Mouse (Mus musculus) adipocyte (in vitro differentiated cells): ENCODE results near the gene Pdgfa.

Experiments used
- DNase-seq: peaks from one replicate; pipeline ENCODE4 v3.0.0-alpha.2; 2016; ENCODE audit warnings: low spot score

The Pdgfa gene

DNA sequence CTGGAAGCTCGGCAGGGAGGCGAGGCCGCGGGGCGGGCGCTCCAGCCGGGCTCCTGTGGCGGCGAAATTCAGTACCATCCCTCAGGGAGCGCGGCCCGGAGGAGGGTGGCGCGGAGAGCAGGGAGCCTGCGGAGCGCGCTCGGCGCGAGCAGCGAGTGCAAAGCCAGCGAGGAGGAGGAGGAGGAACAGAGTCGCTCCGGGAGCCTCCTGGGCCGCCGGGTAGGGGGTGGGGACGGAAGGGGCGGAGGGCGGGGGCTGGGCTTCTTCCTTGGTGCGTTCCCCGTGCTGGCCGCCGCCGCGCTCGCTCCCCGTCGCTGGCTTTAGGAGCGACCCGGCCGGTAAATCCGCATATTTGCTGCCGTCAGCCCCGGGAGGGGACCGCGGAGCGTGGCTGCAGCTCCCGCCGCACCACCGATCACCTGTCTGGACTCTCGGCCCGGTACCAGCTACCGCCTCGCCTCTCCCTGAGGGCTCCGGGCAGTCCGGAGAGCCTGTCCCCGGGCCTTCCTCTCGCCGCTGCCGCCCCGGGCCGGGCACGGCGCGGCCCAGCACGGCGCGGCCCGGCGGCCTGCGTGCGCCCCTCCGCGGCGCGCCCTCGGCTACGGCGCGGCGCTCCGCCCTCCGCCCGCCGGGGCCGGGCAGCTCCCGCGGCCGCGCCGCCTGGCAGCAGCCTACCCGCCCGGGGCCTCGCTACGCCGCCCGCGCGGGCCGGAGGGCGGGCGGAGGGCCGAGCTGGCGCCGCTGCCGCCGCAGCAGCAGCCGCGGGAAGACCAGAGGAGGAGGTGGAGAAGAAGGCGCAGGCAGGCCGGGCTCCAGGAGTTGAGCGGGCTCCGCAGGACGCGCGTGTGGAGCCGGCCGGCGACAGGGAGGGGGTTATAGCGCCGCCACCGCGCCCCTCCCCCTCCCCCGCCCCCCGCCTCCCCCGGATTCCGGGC lies 2.1 kb downstream of the Pdgfa start:
- DNase-seq: peak; percentile 88

DNA sequence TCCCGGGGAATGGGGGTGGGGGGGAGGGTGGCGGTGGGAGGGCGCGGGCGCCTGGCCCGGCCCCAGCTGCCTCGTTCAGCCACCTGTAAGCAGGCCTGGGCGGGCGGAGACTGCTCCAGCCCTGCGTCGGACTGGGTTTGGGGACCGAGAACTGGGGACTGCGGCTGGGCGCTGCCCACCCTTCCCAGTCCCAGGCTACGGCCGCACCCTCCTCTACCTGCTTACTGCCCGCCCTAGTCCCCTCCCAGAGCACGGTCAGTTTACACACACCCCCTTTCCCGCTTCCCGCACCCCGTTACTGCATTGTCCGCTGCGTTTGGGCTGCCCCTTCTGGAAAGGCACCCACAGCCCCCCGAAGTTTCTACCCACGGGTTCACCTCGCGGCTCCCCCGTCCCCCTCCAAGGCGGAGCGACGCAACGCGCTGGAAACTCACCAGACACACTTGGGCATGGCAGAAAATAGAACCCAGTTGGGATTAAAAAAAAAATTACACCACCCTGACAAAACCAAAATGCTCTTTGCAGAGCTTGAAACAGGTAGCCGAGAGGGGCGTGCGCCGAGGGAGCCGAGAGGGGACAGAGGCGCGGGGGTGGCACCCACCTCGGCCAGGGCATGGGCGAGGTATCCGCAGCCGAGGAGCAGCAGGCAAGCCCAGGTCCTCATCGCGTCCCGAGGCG lies 2.9 kb downstream of the Pdgfa start:
- DNase-seq: peak; percentile 25

DNA sequence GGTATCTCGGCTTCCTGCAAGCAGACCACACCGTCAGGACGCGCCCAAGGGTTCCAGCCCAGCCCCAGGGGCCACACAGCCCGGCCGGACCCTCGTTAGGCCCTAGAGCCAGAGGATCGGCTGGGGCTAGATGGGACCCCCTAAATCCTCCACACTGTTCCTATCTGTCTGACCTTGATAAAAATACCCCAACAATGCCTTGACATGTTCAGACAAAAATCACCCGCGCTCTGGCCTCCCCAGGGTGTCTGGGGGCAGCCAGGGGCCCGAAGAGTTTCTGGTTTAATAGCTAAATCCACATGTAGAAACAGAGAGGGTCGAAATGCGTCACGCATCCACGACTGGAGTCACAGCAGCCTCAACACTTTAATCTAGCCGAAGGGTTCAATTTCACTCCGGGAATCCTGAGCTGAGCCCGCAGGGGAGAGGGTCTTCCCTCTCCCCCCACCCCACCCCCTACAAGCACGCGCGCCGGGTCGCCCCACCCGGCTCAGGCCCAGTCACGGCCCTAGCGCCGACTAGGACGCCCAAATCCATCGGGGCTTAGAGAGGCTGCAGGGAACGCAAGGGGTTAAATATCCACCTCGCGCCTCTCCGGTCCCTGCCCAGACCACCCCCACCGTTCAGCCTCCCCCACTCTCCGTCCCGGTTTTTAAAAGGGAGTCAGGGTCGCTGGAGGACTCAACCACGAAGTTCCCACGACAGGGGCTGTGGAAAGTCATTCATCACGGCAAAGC lies 3.6 kb downstream of the Pdgfa start:
- DNase-seq: no peak

DNA sequence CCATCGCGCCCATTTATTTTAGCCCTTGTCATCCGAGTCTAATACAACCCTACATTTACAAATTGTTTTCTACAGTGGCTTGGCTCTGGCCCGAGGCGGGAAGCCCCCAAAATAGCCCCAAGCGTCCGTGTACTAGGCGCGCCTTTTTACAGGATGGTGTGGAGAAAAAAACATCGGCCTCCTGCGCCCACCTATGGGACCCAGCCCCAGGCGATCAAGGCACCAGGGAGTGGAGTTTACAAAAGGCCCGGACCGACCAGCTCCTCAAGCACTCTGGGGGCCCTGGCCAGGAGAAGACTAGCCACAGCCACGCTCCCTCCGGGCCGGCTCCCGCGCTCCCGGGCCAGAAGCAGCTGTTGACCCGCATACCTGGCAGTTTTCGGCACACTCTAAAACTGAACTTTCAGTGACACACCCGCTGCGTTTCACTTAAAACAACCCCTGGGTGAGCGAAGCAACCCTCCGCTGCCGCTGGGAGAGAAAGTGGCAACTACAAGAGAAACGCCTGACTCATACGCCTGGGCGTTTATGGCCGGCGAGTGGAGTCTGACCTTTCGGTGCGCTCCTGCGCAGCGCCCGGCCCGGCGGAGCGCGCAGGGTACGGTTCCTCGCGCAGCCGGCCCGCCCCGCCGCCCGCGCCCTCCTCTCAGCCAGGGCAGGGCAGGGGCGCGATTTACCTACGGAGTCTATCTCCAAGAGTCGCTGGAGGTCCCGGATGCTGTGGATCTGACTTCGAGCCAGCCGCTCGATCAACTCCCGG lies 4.4 kb downstream of the Pdgfa start:
- peak; percentile 49 for DNase-seq

DNA sequence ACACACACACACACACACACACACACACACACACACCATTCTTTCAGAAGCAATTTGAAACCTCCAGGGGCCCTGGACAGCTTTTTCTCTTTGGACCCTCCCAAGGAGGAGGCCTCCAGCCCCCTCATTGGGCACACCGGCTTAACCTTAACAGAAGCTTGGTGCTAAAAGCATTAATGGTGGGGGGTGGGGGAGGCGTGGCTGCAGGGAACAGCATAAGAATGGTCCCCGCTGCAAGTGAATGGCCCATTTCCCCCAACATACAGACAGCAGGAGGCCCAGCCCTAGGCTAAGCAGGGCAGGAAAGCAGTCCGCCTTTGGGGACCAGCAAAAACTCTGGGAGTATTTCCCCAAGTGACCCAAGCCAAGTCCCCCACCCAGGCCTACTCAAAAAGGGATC lies 5.4 kb downstream of the Pdgfa start:
- no peak for DNase-seq

DNA sequence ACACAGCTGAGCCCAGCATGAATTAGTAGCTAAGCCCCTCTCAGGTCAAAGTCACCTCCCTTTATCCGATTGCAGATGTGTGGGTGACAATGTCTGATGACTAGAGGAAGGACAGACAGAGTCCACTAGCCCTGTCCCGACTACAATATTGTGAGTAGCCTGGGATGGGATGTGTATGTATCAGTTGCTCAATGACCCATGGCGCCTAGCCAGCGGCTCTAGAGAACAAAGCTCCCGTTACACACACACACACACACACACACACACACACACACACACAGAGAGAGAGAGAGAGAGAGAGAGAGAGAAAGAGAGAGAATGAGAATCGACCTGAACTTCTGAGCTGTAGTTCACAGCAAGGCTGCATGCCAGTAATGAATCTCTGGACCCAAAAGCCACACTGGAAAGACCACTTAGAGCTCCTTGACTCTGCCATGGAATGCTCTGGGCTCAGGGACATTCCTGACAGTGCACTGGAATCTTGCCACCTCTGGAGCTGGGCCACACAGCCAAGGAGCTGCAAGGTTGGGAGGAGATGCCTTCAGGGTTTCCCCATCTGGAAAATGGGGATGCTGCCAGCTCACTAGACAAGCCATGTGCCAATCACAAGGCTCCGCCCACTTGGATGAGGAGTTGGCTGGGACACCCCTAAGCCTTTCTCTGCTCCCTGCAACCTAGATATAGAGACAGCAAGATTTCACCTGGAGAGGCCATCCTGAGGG lies 6.3 kb downstream of the Pdgfa start:
- DNase-seq: peak; percentile 82

DNA sequence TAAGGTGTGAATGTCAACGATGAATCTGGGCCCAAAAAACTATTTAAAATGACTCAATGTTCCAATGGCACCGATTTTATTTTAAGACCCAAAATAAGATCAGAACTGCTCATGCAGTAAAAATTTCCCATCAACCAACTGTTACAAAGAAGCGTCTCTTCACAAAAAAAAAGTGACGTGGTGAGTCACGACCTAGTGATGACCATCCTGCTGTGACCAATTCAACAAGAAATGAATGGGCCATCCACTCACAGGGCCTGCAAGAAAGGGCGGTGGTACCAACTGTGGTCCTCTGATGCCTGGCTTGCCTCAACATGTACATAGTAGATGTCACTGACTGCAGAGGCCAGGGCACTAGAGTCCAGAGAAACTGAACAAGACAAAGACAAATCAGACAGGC lies 7.6 kb downstream of the Pdgfa start:
- DNase-seq: no peak

DNA sequence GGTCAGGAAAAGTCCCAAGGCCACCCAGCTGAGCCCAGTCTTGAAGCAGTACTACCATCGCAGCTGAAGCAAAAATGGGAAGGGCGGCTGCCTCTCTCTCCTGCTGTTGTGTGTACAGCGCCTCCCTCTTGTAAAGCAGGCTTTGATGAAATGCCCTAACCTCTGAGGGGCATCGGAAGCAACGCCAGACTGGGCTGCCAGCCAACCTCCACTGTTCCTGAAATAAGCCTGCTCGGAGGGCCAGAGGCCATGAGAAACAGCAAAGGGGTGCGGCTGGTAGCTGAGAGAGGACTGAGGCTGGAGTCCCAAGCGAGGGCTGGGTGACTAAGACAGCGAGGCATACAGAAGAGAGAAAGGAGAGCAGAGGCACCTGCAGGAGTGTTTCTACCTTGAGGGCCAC lies 8.4 kb downstream of the Pdgfa start:
- peak; percentile 55 for DNase-seq

DNA sequence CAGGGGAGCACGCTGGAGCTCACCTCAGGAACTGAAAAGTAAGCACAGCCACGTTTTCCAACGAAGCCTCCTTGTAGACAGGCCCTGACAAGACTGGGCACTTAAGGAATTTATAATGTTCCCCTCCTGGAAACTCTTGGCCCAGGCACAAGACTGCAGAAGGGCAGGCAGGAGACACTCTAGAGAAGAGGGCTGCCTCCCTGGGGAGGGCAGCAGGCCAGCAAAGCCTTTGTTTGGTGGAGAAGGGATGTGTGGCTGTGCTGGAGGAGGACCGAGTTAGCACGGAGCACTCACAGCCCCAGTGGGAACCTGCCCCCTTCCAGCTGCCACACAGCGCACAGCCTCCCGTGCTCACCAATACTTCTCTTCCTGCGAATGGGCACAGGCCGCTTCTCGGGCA lies 9.2 kb downstream of the Pdgfa start:
- DNase-seq: no peak

DNA sequence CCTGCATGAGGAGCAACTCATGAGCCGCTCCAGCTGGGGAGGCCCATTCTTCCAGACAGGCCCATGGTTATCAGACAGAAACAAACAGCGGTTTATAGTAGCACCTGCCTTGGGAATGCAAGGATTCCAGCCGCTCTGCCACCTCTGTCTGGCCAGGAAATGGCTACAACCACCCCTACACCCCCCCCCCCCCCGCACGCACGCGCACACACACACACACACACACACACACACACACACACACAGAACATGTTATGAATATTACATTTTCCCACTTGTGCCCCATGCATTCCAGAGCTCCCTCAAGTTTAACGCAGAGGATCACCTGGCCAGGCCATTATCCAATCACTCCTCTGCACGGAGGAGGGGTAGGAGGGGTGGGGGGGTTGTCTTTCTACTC lies 15.2 kb downstream of the Pdgfa start:
- no peak for DNase-seq

DNA sequence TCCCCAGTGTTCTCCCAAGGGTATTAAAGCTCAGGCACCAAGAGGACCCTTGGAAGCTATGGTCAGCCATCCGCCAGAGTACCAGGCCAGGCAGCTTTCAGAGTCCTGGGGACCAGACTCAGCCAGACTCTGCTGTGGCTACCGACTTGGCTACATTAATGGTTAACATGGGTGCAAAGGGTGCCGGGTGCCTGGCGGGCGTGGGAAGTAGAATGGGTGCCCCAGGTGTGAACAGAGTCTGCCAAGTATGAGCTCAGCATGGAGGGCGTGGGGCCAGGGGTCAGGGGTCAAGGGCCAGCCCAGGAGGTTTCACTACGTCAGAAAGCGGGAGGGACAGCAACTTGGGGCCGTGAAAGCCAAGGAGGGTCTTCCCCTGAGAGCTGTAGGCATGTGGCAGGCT lies 16.6 kb downstream of the Pdgfa start:
- no peak for DNase-seq

DNA sequence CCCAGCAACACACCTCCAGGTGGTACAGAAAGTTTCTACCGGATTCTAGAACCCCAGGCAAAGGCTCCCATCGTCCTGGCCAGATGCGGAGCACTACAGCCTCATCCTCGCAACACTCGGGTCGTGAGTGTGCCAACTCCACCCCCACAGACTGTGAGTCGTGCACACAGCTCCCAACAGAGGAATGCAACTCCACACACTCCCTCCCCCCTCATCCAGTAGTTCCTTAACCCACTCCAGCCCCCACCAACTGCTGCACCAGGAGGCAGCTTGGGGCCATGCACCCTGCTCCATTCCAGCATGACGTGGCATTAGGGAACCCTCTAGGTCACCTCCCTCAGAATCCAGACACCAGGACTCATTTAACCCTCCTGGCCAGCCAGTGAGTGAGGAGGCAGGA lies 17.3 kb downstream of the Pdgfa start:
- no peak for DNase-seq

DNA sequence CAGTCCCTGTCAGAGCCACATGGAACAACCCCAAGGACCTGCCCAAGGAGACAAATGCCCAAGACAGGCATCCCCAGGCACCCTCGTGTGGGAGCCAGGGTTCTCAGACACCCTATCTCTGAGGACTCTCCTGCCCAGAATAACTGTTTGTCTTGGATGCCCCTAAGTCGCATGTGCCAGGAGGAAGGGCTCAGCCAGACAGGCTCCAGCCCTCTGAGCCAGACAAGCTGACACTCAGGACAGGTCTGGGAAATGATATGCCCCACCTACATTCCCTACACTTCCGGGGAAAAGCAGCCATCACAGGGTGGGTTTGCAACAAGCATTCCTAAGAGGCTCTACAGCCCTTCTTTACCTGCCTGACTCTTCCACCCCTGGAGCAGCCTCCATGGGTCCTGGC lies 19.4 kb downstream of the Pdgfa start:
- DNase-seq: no peak

DNA sequence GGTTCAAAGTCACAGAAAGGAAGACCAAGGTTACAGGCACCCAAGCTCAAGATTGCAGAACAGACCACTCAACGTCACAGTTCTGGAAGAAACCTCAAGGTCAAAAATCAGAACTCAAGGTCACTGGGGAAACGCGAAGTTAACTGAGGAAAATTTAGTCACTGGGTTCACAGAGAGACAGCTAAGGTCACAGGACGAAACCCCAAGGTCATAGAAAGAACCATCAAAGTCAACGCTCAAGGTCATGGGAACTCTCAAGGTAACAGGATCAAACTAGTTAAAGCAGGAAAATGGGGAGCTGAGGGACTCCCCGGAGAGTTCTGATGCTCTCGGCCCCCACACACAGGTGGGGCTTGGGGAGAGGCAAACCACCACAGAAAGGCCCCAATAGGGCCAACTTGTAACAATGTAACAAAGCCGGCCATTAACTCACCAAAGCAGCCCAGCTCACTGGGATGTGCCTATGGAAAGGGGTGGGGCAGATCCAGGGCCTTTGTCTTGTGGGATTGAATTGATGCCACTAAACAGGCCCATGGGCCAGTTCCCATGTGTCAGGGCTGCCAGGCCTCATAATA lies 22.2 kb downstream of the Pdgfa start:
- DNase-seq: no peak

DNA sequence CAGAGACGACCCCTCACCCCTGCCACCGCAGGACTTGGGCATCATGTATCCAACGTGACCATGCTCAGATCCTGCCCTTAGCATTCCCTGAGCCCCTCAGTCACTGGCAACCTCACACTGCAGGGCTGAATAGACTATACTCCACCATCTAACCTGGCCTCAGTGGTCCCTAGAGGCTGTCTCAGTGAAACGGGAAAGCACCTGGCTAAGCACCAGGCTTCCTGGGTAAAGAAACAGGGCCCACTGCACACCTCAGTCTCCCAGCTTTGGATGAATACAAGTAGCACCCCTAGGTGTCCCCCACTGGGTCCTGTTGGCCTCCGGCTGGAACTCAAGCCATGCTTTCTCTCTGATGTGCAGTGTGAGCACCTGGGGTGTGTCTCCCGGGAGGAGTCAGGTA lies 23.7 kb downstream of the Pdgfa start:
- no peak for DNase-seq

DNA sequence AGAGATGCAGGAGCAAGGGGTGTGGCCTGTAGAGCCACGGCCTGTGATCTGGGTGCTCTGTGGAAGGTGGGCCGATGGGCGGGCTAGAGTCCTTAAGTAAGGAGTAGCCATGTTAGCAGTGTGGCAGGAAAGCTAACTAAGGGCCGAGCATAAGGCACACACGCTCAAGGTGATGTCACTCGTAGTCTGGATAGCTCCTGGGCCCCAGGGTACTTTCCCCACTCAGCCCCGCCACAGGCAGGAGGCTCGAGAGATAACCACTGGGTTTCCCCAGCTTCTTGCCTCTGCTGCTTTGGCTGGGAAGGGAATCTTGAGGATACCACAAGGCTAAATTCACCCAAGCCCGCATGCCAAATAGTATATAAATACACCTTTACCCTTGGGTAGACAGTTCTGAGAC lies 25.8 kb downstream of the Pdgfa start:
- no peak for DNase-seq

DNA sequence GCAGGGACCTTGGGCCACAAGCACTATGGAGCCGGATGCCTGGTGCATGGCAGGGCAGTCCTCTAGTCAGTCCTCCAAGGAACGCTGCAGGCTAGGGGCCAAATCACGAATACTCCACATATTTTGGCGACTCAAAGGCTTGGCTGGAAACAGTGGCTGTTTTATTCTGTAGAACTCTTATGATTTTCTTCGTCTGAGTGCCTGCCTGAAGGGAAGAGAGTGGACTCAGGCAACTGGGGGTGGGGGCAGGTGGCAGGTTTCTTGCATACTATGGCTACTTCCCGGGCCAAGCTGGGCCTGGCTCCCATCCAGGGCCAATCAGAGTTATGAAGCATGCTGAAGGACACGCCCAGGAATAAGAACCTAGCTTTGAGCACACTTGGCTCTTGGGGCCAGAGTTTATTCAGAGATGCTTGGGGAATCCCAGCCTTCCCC lies 27.1 kb downstream of the Pdgfa start:
- DNase-seq: peak; percentile 54

DNA sequence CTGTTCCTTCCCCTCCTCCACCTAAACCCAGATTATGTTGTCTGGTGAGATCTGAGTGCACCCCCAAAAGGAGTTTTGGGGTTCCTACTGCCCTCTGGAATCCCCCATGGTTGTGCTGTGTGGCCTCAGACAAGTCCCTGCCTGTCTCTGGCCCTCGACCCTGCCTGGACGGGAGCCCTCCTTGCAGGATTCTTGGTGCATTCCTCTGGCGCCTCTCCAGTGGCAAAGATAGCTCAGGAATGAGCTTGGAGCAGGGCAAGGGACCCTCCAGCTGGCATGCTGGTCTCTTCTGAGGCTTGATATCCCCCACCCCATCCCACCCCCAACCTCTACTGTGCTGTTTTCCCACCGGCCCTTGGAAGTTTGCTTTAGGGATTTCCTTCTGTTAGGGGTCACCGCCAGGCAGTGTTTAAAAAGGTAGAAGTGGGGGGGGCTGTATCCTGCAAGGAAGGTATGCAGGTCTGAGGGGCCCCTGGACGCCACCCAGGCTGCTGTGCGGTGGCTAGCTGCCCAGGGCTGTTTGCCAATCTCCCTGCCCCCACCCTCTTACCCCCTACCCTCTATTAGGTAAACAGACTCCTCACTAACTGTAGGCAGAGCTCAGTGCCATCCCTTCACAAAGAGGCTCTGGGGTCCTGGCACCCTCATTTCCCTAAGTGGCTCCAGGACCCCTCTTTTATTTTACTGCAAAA lies 31.0 kb downstream of the Pdgfa start:
- no peak for DNase-seq

DNA sequence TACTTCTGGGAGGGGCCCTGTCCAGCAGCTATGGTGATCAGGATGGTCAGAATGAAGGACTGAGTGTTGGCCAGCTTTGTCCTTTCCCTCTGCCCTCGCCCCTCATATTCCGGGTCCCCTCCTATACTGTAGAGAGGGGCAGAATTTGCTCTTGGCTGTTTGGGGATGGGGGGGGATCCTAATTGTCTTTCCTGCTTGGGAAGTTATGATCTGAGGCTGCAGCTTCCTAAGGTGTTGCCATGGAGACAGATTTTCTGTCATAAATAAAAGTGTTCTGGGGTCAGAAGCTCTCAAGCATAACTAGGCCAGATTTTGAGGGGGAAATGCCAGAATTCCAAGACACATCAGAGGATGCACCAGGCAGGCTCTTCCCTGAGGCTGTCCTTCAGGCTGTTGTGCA lies 31.6 kb downstream of the Pdgfa start:
- no peak for DNase-seq

DNA sequence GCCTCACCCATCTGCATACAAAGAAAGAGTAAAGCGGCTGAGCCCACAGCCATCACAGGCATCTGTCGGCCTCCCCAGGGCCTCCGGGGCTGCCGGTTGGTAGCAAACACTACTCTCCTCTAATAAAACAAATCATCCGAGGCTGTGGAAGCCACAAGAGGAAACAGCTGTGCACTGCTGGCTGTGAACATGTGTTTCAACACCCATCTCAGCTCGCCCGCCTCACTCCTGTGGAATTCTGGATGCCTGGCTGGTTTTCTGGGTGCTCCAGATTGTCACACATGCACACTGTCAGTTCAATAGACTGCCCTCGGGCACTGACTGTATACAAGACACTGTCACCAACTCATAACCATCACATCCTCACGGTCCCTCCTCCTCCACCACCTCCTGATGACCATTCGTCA lies 40.7 kb downstream of the Pdgfa start:
- no peak for DNase-seq
